Mouse (Mus musculus) ES-Bruce4 (cell line): ENCODE data around the gene Irf2bp1.

Experiments used
- CTCF ChIP-seq: IDR thresholded peaks from one replicate; pipeline ENCODE4 v1.8.1; 2011; ENCODE audit warnings: low read depth, low read length
- POLR2A ChIP-seq: IDR thresholded peaks from one replicate; pipeline ENCODE4 v1.8.1; 2011; ENCODE audit warnings: low read length; ENCODE audit not compliant: insufficient read depth

DNA sequence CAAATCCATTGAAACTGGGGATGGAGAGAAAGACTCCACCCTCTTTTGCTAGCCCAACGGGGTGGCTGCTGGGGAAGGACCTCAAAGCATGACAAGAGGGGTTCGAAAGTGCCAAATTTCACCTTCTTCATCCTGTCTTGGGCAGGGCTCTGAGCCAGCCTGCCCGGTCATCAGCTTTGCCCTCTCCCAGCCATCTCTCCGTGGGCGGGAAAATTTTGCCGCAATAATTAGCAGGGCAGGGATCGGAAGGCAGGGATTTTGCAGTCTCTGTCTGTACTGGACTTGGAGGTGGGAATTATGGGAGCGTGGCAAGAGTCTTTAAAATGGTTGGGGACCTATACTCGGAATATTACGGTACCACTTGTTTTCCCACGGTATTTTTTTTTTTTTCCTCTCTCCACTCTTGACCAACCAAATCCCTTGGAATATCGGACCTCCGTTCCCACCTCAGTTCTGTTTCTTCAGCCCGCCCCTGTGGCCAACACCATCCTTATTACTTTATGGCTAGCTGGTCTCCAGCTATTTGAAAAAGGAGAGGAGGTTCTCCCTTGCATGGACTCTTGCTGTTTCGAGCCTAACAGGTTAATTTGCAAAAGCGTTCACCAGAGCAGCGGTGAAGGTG is 41.6 kb upstream of the Irf2bp1 start:
- no peak for TF ChIP-seq CTCF
- no peak for TF ChIP-seq POLR2A
